Mouse (Mus musculus) layer of hippocampus, adult 18-20 months (tissue): ENCODE results near the gene Anxa7. TPM values are rescaled to one million over a fixed set of nuclear protein-coding genes. Genes with fewer than 3 reads are reported as not detected.

Source experiments
- DNase-seq, 2 experiments: peaks; one replicate each; pipeline ENCODE4 v3.0.0; 2022; ENCODE audit warnings: low spot score in 2 of 2
- total RNA-seq, 2 experiments: library from RNA; stranded (reverse); gene quantifications; 2 replicates each; pipeline ENCODE4 v1.2.3; 2021

The Anxa7 gene
- total RNA-seq, 2 experiments from 2014 or later, result 74.3 to 74.7 TPM

GRCm38 (mm10) chr14:20436976-20437375, 43.0 kb downstream of the Anxa7 start:
- DNase-seq, result no peak

GRCm38 (mm10) chr14:20432420-20432819, 47.5 kb downstream of the Anxa7 start:
- no peak for DNase-seq

GRCm38 (mm10) chr14:20431726-20432125, 48.2 kb downstream of the Anxa7 start:
- no peak for DNase-seq

- DNase-seq, result no peak
Observed at GRCm38 (mm10) chr14:20429833-20430232, 50.1 kb downstream of the Anxa7 start.

- no peak for DNase-seq
Observed at GRCm38 (mm10) chr14:20428593-20428992, 51.3 kb downstream of the Anxa7 start.

GRCm38 (mm10) chr14:20423046-20423445, 56.9 kb downstream of the Anxa7 start:
- DNase-seq, result no peak

GRCm38 (mm10) chr14:20422257-20422656, 57.7 kb downstream of the Anxa7 start:
- DNase-seq, result no peak

Other genes with a start within 250 kb of the Anxa7 start
- not detected for gene Kcnk16, start 210.9 kb downstream of the Anxa7 start, total RNA-seq
- 10 to 100 TPM; 21.2 to 27.0 TPM for gene Nudt13, start 185.4 kb downstream of the Anxa7 start, total RNA-seq
- gene Ecd, start 132.0 kb downstream of the Anxa7 start, total RNA-seq, result 10 to 100 TPM; 31.5 to 32.4 TPM
- 10 to 100 TPM; 46.3 to 47.6 TPM for gene Fam149b, start 132.0 kb downstream of the Anxa7 start, total RNA-seq
- 10 to 100 TPM; 31.1 to 32.2 TPM for gene Dnajc9, start 91.2 kb downstream of the Anxa7 start, total RNA-seq
- 10 to 100 TPM; 32.4 to 37.1 TPM for gene Mrps16, start 86.5 kb downstream of the Anxa7 start, total RNA-seq
- gene Cfap70, start 27.9 kb downstream of the Anxa7 start, total RNA-seq, result 1 to 10 TPM; 1.4 to 1.9 TPM
- 1 to 10 TPM in 1 of 2 experiments, under 1 TPM in 1; 0.40 to 1.1 TPM for gene Mss51, start 16.8 kb upstream of the Anxa7 start, total RNA-seq
- 100 to 1,000 TPM; 287 to 305 TPM for gene Ppp3cb, start 66.4 kb upstream of the Anxa7 start, total RNA-seq
- 10 to 100 TPM; 58.7 to 59.4 TPM for gene Usp54, start 160.9 kb upstream of the Anxa7 start, total RNA-seq
- not detected for gene Myoz1, start 176.4 kb upstream of the Anxa7 start, total RNA-seq
- gene Synpo2l, start 188.2 kb upstream of the Anxa7 start, total RNA-seq, result under 1 TPM; 0.12 to 0.13 TPM
- gene Sec24c, start 194.2 kb upstream of the Anxa7 start, total RNA-seq, result 100 to 1,000 TPM in 1 of 2 experiments, 10 to 100 TPM in 1; 97.2 to 109 TPM
- gene Fut11, start 214.8 kb upstream of the Anxa7 start, total RNA-seq, result 10 to 100 TPM; 14.5 to 14.7 TPM
- 10 to 100 TPM; 53.1 to 53.3 TPM for gene Chchd1, start 222.9 kb upstream of the Anxa7 start, total RNA-seq
- gene Zswim8, start 227.4 kb upstream of the Anxa7 start, total RNA-seq, result 100 to 1,000 TPM; 165 to 186 TPM